Mouse (Mus musculus) kidney, postnatal 4 days (tissue): Measurements from ENCODE around the gene Cox6b1.

Experiments
- DNase-seq, 2 experiments: peaks; one replicate each; pipeline ENCODE4 v3.0.0; 2021; ENCODE audit warnings: mixed read lengths in 2 of 2

The Cox6b1 gene

DNA sequence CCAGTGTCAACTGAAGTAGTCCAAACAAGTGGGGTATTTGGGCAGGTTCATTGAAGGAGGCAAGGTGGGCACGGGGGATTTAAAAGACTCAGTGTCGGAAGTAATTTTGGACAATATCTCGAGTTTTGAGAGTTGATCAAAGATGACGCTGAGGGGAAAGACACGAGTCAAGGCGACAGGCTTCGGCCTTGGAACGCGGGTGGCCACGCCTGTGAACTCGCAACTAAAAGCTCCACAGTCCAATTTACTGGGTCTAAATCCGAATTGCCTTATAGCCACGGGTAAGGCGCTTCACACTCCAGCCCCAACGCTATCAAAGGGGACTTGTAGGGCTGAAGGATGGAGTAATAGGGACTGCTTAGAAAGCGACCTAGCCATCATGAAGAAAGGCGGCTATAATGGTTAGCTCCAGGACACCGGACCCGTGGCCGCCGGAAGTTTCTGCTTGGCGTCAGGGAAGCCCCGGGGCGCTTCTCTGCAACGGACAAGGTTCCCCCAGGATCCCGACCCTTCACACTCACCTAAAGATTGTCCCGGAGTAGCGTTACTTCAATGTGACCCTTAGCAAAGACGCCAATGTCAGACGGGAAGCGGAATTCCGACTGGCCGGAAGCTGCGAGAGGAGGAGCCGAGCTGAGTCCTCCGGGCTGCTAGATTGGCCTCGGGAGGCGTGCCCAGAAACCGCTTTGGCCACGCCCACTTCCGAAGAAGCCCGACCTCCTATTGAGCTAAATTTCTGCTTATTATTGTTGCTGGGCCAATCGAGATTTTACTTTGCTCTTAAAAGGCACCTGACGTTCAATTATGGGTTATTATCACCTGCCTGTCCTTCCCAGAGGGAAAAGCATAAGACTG, at the start of gene Cox6b1:
Gene Cox6b1, minus strand, starts transcription at position 622 of the 855 bp plus-strand sequence.
- peak; percentile 89 to 93 for DNase-seq

DNA sequence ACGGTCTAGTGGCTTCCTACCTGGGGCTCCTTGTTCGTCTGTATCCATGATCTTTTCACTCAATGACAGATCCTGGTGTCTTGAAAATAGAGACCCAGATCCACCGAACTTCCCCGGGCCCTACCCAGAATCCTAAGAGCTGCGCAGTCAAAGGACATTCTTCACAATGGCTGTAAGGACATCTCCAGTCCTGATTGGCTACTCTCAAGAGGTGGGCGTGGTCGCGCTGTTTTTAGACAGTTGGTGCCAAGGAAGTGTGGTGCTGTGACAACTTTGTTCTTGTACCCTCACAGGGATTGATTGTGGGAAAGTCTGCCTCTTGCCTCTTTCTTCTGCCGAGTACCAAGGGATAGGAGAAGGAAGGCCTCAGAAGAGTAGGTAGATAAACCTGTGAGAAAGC, 45.5 kb upstream of the Cox6b1 start, which contains the start of gene Pmis2:
Gene Pmis2, minus strand, starts transcription at position 126 of the 400 bp plus-strand sequence.
- DNase-seq: no peak

DNA sequence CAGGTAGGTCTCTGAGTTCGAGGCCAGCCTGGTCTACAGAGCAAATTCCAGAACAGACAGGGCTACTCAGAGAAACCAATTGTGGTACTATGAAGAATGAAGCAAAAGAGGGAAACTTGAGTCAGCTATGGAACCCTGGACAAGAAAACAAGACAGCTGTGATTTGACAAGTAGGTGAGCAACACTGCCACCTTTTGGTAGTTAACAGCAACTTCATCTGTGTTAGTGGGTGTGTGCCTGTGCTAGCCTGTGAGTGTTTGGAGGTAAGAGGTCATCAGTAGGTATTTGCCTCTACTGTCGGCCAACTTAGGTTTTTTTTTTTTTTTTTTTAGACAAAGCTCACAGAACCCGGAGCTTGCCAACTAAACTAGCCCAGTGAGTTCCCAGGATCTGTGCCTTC, 43.3 kb upstream of the Cox6b1 start:
- no peak for DNase-seq

DNA sequence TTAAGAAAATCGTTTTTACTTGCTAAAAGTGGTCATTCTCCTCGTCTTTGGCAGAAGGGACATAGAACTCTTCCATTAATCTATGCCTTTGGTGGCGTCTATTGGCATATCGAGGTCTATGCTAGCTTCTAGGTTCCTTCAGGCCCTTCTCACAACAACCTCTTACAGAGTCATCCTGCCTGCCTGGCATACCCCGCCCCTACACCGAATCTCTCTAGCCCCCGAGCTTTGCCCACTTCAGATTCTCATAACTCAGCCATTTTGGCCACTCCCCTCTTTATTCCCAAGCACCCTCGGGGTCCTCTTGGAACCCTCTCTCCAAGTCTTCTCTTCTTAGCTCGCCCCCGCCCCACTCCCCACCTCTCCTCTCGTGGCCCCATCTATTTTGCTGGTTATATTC, 39.4 kb upstream of the Cox6b1 start:
- DNase-seq: peak; percentile 11 to 29

DNA sequence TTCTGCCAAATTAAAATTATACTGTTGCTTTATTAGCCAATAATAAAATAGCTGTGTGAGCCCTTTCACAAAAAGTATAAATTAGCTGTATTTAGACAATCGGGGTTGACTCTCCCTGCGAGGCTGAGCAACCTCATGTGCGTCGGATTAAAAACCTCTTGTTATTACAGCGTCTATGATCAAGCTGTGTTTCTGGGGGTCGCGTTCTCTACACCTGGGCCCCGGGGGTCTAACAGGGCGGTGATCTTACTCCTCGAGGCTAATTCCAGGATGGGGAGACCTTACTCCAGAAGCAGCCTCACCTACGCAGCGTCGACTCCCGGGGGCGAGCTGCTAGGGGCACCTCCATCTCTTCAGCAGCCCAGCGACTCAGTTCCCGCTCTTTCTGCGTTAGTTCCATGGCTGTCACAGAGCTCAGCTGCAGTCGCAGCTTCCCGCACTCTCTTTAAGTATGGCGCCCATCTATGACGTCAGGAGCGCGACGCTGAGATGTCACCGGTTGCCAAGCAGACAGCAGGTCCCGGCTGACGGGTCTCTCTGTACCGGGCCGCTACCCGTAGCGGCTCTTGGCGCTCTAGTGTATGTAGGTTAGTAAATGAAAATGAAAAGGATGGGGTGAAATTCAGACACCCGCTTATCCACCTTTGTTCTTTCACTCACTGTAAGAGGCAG, 38.7 kb upstream of the Cox6b1 start, which contains the start of gene Haus5:
Gene Haus5, minus strand, starts transcription at position 466 of the 672 bp plus-strand sequence.
- DNase-seq: peak; percentile 95

DNA sequence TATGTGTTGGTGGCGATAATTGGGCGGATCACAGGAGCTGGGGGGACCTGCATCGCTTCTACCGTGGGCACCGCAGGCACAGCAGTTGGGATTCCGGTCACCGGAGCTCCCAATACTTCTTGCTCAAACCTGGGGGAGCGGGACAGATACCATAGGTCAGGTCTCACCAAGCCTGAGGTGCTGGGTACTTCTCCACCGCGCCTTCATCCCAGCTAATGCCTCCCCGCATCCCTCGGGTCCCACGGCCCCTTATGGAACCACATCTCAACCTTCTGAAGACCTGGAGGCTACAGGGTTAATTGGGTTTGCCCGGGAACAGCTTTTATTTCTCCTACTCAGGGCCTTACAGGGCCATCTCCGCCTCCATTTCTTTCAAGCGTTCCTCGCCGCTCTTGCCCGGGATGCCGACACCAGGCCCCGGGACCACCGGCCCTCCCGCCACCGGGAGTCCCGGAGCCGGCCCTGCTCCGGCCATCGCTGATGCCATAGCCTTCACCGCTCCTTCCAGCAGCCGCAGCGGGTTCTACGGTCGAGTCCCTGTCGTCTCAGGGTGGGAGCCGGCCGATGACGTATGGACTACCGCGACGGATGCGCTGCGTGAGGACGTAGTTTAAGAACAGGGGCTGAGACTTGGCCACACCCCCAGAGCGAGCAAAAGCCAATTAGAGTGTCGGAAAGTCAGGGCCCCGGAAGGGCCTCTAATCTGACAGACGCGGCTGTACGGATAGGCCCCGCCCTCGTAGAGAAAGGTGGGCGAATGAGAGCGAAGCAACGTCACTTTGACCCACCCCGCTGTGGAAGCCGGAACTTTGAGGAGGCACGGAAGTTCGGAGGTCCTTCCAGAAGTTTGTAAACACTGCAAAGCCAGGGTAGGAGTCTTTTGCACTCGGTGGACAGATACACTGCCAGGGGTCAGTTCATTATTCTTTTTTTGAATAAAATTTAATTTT, 23.9 kb upstream of the Cox6b1 start, which contains the start of gene Rbm42:
Gene Rbm42, minus strand, starts transcription at position 727 of the 950 bp plus-strand sequence.
- DNase-seq: peak; percentile 98 to 99

DNA sequence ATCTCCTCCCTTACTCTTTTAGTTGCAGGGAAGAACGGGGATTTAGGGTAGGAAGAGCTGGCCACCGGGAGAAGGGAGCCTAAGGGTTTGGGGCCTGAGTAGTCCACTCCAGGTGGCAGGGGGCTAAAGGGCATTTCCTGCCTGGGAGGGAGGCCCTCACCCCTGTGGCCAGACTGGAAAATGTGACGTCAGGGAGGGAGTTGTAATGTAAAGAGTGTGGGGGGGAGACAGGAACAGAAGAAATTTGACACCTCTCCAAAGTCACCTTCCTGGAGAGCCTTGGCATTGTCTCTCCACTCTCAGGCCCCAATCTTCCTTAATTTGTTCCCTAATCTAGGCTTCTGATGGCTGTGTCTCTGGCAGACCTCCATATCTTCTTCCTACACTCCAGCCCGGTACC, 13.1 kb upstream of the Cox6b1 start:
- no peak for DNase-seq

DNA sequence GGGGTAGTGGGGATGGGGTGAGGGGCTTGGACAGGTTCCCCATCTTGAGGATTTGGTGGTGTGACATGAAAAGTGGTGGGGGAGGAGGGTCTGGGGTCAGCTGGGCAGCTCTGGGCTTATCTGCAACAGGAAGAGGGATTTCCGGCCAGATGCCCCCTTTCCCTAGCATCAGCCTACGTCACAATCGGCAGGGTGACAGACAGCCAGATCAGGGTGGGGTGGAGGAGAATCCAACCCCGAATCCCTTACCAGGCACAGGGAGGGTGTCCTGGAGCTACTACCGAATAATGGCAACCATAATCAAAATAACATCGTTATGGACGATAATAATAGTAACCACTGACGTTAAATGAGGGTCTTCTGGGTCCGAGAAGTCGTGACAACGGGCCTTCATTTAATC, 10.4 kb upstream of the Cox6b1 start:
- no peak for DNase-seq

DNA sequence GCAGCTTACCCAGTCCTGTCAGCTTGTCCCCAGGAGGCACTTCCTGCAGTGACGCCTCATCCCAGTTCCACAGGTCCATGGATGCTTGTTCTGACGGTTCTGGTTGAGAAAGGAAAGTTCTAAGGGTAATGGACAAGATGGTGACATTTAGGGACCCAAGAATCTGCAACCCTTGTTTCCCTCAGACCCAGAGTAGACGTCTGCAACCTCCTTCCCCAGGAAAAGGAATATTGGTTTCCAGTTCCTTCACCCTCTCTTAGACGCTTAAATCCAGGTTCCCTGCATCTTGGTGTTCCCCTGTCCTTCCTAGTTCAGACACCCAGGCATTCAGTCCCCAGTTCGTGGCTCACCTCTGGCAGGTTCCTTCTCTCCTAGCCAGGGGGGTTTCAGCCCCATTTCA, 9.8 kb upstream of the Cox6b1 start, which contains the start of gene Etv2:
Gene Etv2, minus strand, starts transcription at position 101 of the 400 bp plus-strand sequence.
- no peak for DNase-seq

DNA sequence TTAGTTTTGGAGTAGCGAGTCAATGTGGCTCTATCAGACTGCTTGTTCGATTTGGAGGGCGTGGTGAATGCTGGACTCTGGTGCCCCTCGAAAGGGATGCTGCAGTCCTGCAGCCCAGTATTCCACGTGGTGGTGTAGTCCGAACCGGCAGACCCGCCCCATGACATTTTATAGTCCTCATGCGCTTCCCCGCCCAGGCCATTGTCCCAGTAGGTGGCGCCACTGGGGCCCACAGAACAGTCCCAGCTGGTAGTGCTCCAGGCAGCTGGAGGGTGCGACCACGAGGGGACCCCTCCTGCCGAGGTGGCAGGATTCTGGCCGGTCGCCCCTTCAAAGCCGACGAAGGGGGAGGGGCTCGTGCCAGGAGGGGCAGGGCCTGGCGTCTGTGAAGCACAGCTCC, 8.7 kb upstream of the Cox6b1 start:
- DNase-seq: peak; percentile 79 to 86

DNA sequence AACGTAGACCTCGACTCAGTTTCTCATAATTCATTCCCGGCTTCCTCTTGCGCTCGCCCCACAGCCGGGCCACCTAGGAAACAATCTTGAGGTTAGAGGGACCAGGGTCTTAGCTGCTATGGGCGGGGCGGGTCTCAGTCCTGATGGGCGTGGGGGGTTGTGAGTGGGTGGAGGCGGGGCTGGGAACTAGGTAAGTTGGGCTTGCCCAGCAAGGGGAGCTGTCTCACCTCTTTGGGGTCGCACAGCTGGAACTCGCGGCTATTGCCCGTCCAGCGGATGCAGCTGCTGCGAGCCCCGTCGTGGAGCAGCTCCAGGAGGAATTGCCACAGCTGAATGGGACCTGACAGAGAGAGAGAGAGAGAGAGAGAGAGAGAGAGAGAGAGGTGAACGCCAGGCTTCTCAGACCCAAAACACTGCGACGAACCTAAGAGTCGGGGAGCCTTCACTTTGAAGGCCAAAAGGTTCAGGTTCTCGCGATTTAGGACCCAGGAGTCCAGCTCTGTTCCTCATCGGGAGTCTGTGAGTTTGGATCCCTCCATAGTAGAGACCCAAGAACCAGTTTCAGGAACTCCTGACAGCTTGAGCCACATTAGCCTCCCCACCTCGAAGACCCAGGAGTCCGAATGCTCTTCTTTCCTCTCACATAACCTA, 7.9 kb upstream of the Cox6b1 start:
- peak in 1 of 2 experiments; percentile 16 for DNase-seq

DNA sequence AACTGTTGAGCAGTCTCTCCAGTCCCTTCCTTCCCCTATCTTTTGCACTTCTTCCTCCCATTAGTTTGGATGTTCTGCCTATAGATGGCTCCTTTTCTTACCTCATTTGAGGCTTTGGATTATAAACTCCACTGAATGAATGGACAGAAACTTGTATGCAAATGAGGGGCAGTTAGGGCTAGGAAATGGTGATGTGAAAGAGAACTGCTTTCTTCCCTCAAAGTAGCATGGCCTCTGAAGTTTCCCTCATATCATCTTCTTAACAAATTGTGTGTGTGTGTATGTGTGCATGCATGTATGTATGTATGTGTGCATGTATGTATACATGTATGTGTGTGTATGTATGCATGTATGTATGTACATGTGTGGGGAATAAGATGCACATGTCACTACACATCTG, 3.1 kb upstream of the Cox6b1 start:
- DNase-seq: no peak

DNA sequence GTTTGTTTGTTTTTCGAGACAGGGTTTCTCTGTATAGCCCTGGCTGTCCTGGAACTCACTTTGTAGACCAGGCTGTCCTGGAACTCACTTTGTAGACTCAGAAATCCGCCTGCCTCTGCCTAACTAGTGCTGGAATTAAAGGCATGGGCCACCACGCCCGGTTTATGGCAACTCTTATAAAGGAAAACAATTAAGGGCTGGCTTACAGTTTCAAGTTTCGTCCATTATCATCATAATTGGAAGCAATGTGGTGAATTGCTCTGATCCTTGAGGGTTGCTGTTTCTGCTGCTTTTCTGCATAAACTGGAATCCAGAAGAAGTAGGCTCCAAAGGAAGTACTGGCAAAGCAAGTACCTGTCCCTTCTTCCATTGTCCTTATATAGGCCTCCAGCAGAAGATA, 696 bp upstream of the Cox6b1 start:
- no peak for DNase-seq

DNA sequence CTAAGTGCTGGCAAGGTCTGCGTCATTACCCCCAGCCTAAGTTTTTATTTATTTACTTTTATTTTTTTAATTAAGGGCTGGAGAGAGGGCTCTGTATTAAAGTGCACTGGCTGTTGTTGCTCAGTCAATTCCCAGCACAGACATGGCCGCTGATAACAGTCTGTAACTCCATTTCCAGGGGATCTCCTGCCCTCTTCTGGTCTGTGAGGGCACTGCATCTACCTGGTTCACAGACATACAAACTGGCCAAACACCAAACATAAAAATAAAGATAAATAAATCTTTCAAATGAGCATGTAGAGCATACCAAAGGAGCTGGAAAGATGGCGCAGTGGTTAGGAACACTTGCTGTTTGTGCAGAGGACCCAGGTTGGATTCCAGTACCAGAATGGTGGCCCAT, 6.7 kb downstream of the Cox6b1 start:
- peak; percentile 59 to 65 for DNase-seq

DNA sequence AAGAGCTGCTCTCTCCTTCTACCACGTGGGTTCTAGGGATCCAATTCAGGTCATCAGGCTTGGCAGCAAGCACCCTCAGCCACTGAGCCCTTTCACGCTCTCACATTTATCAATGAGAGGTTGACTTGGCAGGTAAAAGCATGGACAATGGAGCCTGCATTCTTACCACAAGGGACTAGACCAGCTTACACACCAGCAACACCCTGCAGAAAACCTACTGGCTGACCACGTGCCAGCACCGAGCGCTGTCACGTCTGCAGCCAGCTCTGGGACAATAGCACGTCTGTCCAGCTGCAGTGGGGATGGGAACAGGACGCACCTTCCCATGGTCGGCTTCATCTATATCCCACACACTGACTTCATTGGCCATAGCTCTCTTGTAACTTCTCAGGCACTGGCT, 7.3 kb downstream of the Cox6b1 start:
- no peak for DNase-seq

DNA sequence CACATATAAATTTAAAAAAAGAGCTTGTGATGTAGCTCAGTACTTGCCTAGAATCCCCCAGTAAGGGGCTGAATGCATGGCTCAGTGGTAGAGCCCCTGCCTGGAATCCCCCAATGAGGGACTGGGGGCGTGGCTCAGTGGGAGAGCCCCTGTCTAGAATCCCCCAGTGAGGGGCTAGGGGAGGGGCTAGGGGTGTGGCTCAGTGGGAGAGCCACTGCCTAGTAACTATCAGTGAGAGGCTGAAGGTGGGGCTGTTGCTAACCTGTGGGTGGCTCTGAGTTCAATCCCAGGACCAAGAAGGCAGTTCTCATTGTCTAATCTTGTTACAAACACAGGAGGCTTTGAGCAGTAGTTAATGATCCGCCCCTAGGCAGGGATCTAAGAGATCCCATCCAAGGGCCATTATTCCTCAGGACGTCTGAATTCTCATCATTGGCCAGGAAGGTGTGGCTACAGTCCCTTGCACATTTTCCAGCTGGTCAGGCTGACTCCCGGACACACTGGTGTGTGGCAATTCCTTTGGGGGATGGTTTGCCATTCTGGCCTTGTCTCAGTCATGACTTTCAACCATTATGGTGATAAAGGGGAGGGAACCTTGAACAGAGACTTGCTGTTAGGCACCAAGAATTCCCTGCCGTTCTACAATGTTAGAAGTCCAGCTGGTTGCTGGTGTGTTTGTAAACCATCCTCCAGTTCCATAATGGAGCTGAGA, 10.7 kb downstream of the Cox6b1 start:
- DNase-seq: no peak

DNA sequence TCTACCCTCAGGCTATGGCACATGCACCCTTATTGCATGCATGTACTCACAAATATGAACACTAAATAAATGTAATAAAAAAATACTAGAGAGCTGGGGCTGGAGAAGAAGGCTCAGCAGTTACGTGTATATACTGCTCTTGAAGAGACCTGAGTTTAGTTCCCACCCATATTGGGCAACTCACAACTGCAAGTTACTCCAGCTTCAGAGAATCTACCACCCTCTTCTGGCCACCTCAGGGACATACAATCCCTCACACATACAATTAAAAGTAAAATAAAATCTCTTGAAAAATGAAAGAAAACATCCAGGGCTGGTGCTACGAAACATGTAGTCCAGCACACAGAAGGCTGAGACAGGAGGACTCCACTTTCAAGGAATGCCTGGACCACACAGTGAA, 11.5 kb downstream of the Cox6b1 start:
- no peak for DNase-seq

DNA sequence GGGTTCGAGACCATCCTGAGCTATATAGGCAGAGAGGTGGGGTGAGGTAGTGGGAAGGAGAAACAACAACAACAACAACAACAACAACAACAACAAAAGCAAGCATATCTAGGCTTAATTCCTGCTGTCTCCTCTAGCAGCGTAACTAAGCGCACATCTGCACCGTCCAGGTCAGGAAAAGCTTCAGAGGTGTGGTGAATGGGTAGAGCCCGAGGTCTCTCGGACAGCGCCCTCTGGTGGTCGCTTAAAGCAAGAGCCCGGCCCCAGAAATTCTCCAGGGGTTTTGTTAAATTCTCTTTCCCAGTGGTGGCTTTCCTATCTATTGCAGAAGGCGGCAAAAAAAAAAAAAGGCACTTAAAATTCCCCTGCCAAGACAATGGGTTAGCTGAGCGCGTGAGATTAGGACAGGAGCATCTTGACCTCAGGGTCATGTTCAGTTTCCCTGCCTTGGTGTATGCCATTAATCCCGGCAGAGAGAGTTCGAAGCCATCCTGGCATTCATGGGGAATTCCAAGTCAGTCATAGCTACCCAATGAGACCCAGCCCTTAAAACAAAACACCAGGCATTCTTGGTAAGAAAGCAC, 12.3 kb downstream of the Cox6b1 start:
- DNase-seq: peak; percentile 82 to 86

DNA sequence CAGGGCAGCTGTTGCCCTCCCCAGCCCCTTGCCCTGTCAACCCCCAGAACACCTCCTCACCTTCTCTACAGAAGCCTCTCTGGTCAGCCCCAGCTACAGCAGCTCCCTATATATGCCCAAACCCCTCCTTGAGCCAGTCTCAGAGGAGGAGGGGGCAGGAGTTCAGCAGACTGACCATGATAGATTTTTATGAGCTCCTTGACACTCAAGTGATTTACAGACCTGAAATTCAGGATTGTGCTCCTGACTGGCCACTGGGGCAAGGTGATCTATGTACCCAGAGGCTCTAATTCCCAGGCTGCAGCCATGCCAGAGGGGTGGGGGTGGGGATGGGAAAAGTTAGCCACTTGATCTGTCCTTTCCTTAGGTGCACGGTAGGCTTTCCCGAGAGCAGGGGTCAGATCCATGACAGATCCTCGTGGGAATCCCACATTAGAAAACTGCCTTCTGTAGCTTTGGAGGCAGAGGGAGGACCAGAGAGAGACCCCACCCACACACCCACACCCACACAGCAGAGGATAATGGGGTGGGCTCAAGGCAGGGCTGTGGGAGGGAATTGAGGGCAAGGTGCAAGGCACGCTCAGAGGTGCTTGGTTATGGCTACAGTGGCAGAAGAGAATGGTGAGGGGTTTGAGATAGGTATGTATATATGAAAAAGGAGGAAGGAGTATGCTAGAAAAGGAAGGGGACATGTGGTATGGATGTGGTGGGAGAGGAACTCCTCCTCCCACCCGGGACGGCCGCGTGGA, 13.1 kb downstream of the Cox6b1 start, which contains the start of gene Upk1a:
Gene Upk1a, minus strand, starts transcription at position 194 of the 749 bp plus-strand sequence.
- no peak for DNase-seq

DNA sequence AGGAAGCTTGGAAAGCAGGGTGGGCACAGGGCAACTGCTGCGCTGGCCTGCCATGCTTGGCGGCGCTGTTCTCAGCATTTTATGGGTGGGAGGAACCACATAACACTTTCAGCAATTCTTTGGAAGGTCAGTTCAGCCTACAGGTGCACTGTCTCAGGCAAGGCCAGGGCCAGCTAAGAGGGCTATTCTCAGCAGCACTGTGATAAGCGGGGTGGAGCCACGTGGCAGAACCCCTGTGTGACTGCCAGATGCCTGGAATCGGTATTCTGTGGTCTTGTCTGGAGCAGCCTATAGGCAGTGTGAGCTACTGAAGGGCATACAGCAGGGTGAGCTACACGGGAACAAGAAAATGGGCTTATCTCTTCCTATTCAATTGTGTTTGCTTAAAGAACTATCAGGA, 15.9 kb downstream of the Cox6b1 start:
- no peak for DNase-seq
